17 mouse cellular contexts compared by ENCODE assay signal in the genomic region with DNA sequence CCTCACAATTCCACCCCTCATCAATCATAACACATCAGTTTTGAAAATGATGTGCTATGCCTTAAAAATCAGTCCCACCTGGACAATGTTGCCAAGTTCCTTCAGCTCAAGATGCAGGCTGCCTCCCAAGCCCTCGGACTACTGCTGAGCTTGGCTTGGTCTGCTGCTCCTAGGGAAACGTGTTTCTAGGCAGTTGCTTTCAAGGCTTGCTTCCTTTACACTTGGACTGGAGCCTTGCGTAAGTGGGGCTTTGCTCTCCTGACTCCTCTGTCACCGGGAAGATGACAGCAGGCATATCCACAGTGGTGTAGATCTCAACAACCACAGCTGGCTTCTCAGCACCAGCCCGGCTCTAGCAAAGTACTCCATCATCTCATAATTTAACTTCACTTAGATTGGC.
A peak's percentile ranks its signal among the peaks of the same experiment; 100 is the strongest.
DNase-seq lines count a peak whose midpoint lies in the region; ATAC-seq lines count a peak whose summit lies in the region.
"Had no signal": no experiment of that assay in that cellular context is flagged by ENCODE, and none has a peak within 500 bp of the region (broad histone marks: within the 10 kb centered on the region; RNA-seq: fewer than 3 reads in every experiment).

No protein-coding gene starts in this region.

- no peak overlapping the region for H3K4me2 ChIP-seq in hindbrain, embryonic 12.5 days (replicated peaks)
- H3K4me2 ChIP-seq: heart, embryonic 12.5 days; lung, embryonic 14.5 days; neural tube, embryonic 15.5 days had no signal

- no peak overlapping the region for H3K4me3 ChIP-seq in brown adipose tissue, adult 24 weeks (ENCODE audit: insufficient read depth, low read depth, low read length)
- no peak overlapping the region for H3K4me3 ChIP-seq in hindbrain, embryonic 12.5 days
- H3K4me3 ChIP-seq: heart, embryonic 12.5 days; myocyte; neural tube, embryonic 15.5 days had no signal

- H3K27ac ChIP-seq in brown adipose tissue, adult 24 weeks (replicated peaks; ENCODE audit: low read depth, low read length), result peak overlapping the region; percentile 19
- H3K27ac ChIP-seq in hindbrain, embryonic 12.5 days, result no peak overlapping the region
- H3K27ac ChIP-seq: neural tube, embryonic 15.5 days had no signal

- no peak overlapping the region for H3K9ac ChIP-seq in hindbrain, embryonic 12.5 days
- H3K9ac ChIP-seq: heart, embryonic 12.5 days; lung, embryonic 14.5 days; neural tube, embryonic 15.5 days had no signal

- no peaks in the 10 kb centered on the region for H3K9me3 ChIP-seq in hindbrain, embryonic 12.5 days (replicated peaks)
- H3K9me3 ChIP-seq: heart, embryonic 12.5 days; neural tube, embryonic 15.5 days had no signal

- peaks cover 7% of the 10 kb centered on the region for H3K4me1 ChIP-seq in brown adipose tissue, adult 24 weeks (ENCODE audit: control insufficient read depth, insufficient read depth, insufficient read length, low read length)
- 0 out of 2 replicates have a peak, but pooled peaks cover under 1% of the 10 kb centered on the region for H3K4me1 ChIP-seq in hindbrain, embryonic 12.5 days

- WGBS in hindbrain, embryonic 12.5 days, result 82% methylated on average over 5 of the region's 5 CpGs

- H3K27me3 ChIP-seq in hindbrain, embryonic 12.5 days, result no peaks in the 10 kb centered on the region
- H3K27me3 ChIP-seq: heart, embryonic 12.5 days; neural tube, embryonic 15.5 days had no signal

- DNase-seq in heart, adult 11 months, result peak; percentile 85
- no peak for DNase-seq in heart, postnatal 14 days
- peak; percentile 54 for DNase-seq in 416B (ENCODE audit: low read depth)
- no peak for DNase-seq in left cerebral cortex, postnatal 10 days (ENCODE audit: extremely low spot score in 1 of 2, low spot score in 2 of 2)
- DNase-seq: adrenal gland, postnatal 36 days; kidney, adult 8-10 months; kidney, postnatal 25 days; layer of hippocampus, adult 9-11 months; lung, embryonic 14.5 days; midbrain, embryonic 14.5 days had no signal

- intact Hi-C loops in heart, postnatal 14 days (cut with DNase I), result no loop called here
- intact Hi-C loops in left cerebral cortex, postnatal 10 days (cut with DNase I), result no loop called here

- peak; percentile 16; the same call in 1 of the 2 replicates for ATAC-seq in common myeloid progenitor, adult 5-6 weeks (replicated peaks; ENCODE audit: low read depth, poor library complexity, severe bottlenecking)
- ATAC-seq in hindbrain, embryonic 12.5 days (ENCODE audit: low FRiP score), result no peak
- ATAC-seq: inflammation-experienced regulatory T-cells, adult 6 months had no signal

- H3K36me3 ChIP-seq in hindbrain, embryonic 12.5 days, result 0 out of 2 replicates have a peak, but pooled peaks cover 4% of the 10 kb centered on the region
- H3K36me3 ChIP-seq: neural tube, embryonic 15.5 days had no signal

Comparison
In these comparisons a context has a peak if more than half of its experiments do, and no peak if none do; other contexts are left out.
1. DNase-seq: peak in heart, adult 11 months (single experiment) and 416B (single experiment); none in heart, postnatal 14 days (0 of 2) and left cerebral cortex, postnatal 10 days (0 of 2).